Mouse (Mus musculus) liver, postnatal 0 days (tissue): ENCODE results near the gene Pdpn. TPM values are rescaled to one million over a fixed set of nuclear protein-coding genes. Genes with fewer than 3 reads are reported as not detected.

ENCODE experiments used
- ATAC-seq: fragments of 200-750 bp; cut with Nextera tagmentation; 2 replicates; pipeline ENCODE4 v1.8.0; 2017; ENCODE audit warnings: mild to moderate bottlenecking, moderate library complexity
- DNase-seq: peaks from one replicate; pipeline ENCODE4 v3.0.0-alpha.2; 2016
- H3K27ac ChIP-seq: fragments of 300-500 bp; sonication (generic); 2 replicates; pipeline ENCODE4 v1.5.1; 2014; ENCODE audit warnings: antibody characterized with exemption, moderate library complexity, mild to moderate bottlenecking, low read depth
- H3K27me3 ChIP-seq: fragments of 300-500 bp; sonication (generic); 2 replicates; pipeline ENCODE4 v1.6.1; 2014; ENCODE audit warnings: low read length, control low read depth, mixed read lengths; ENCODE audit not compliant: insufficient read depth
- H3K36me3 ChIP-seq: fragments of 300-500 bp; sonication (generic); replicated peaks from 2 replicates; pipeline ENCODE4 v1.6.1; 2014; ENCODE audit warnings: mild to moderate bottlenecking, control low read depth, low read length, moderate library complexity, mixed read lengths; ENCODE audit not compliant: insufficient read depth
- H3K4me1 ChIP-seq: fragments of 300-500 bp; sonication (generic); 2 replicates; pipeline ENCODE4 v1.6.1; 2014; ENCODE audit warnings: antibody characterized with exemption, mild to moderate bottlenecking, control low read depth; ENCODE audit not compliant: insufficient read depth
- H3K4me2 ChIP-seq: fragments of 300-500 bp; sonication (generic); 2 replicates; pipeline ENCODE4 v1.6.1; 2014; ENCODE audit warnings: low read depth, mild to moderate bottlenecking, low read length, moderate library complexity, mixed read lengths
- H3K4me3 ChIP-seq: fragments of 300-500 bp; sonication (generic); 2 replicates; pipeline ENCODE4 v1.5.1; 2014; ENCODE audit warnings: low read depth, low read length
- H3K9ac ChIP-seq: fragments of 300-500 bp; sonication (generic); replicated peaks from 2 replicates; pipeline ENCODE4 v1.6.1; 2014; ENCODE audit warnings: mild to moderate bottlenecking, moderate library complexity
- H3K9me3 ChIP-seq: fragments of 300-500 bp; sonication (generic); 2 replicates; pipeline ENCODE4 v1.6.1; 2016; ENCODE audit warnings: mild to moderate bottlenecking, control low read depth, low read length, mixed read lengths
- CTCF ChIP-seq: sonication (generic); IDR thresholded peaks from 2 replicates; pipeline ENCODE4 v1.5.1; 2016; ENCODE audit warnings: antibody characterized with exemption, low read depth
- EP300 ChIP-seq: IDR thresholded peaks from 2 replicates; pipeline ENCODE4 v1.6.1; 2016; ENCODE audit warnings: antibody characterized with exemption, low read depth, mild to moderate bottlenecking
- WGBS: fragments of 180-500 bp; shearing (Covaris S2); extraction: QIAGEN DNeasy Blood & Tissue Kit; methylation state at CpG from one replicate; pipeline ENCODE4 v1.1.7; 2014; ENCODE audit not compliant: insufficient replicate concordance; 5-methylcytosine and 5-hydroxymethylcytosine counted together
- polyA plus RNA-seq: library from polyadenylated mRNA; unstranded; fragments of >200 nt; fragmentation: Nextera tagmentation; extraction: Ambion mirVana; gene quantifications from 2 replicates; pipeline ENCODE4 v1.2.1, GENCODE M21; 2015

The Pdpn gene
- polyA plus RNA-seq, 1 experiment from 2014 or later, result 1.6 TPM

GRCm38 (mm10) chr4:143258517-143258916, 40.8 kb downstream of the Pdpn start:
- TF ChIP-seq EP300 (no peak), CTCF (peak; percentile 69)
- no peaks in the 10 kb centered on the region for H3K36me3 ChIP-seq
- H3K4me2 ChIP-seq, result 0 out of 2 replicates have a peak overlapping the region, but pooled peaks have one; percentile 27
- ATAC-seq, result no peak
- peaks cover 3% of the 10 kb centered on the region; the same call in 1 of the 2 replicates for H3K4me1 ChIP-seq
- WGBS, result 30% methylated on average over 19 of the region's 19 CpGs
- no peaks in the 10 kb centered on the region for H3K27me3 ChIP-seq
- no peaks in the 10 kb centered on the region for H3K9me3 ChIP-seq
- H3K4me3 ChIP-seq, result 0 out of 2 replicates have a peak overlapping the region, but pooled peaks have one; percentile 3
- peak; percentile 77 for DNase-seq
- H3K9ac ChIP-seq, result no peak overlapping the region
- H3K27ac ChIP-seq, result no peak overlapping the region

GRCm38 (mm10) chr4:143257971-143258370, 41.4 kb downstream of the Pdpn start:
- TF ChIP-seq EP300, result no peak
- ATAC-seq (no peak), DNase-seq (no peak)
- WGBS, result 36% methylated on average over 6 of the region's 6 CpGs
- Histone ChIP-seq H3K4me3 (no peak overlapping the region), H3K9ac (no peak overlapping the region), H3K27me3 (no peaks in the 10 kb centered on the region), H3K4me2 (no peak overlapping the region), H3K4me1 (peaks cover 3% of the 10 kb centered on the region; the same call in 1 of the 2 replicates), H3K27ac (no peak overlapping the region), H3K9me3 (no peaks in the 10 kb centered on the region), H3K36me3 (no peaks in the 10 kb centered on the region)

- DNase-seq (no peak), ATAC-seq (no peak)
- H3K9me3 ChIP-seq, result no peaks in the 10 kb centered on the region
- H3K27me3 ChIP-seq, result no peaks in the 10 kb centered on the region
- no peak overlapping the region for H3K4me2 ChIP-seq
- 75% methylated on average over 8 of the region's 8 CpGs for WGBS
- no peak overlapping the region for H3K9ac ChIP-seq
- no peaks in the 10 kb centered on the region for H3K36me3 ChIP-seq
- TF ChIP-seq CTCF, result no peak
- TF ChIP-seq EP300, result no peak
- H3K27ac ChIP-seq, result no peak overlapping the region
- H3K4me3 ChIP-seq, result no peak overlapping the region
- H3K4me1 ChIP-seq, result peaks cover 3% of the 10 kb centered on the region; the same call in 1 of the 2 replicates
Measured at GRCm38 (mm10) chr4:143255541-143255940, 43.8 kb downstream of the Pdpn start.

- H3K27ac ChIP-seq, result no peak overlapping the region
Measured at GRCm38 (mm10) chr4:143253356-143253755, 46.0 kb downstream of the Pdpn start.

GRCm38 (mm10) chr4:143248050-143248449, 51.3 kb downstream of the Pdpn start:
- Histone ChIP-seq H3K9me3 (no peaks in the 10 kb centered on the region), H3K9ac (no peak overlapping the region), H3K4me1 (no peaks in the 10 kb centered on the region), H3K4me3 (no peak overlapping the region), H3K27ac (no peak overlapping the region), H3K27me3 (no peaks in the 10 kb centered on the region), H3K36me3 (no peaks in the 10 kb centered on the region), H3K4me2 (no peak overlapping the region)
- WGBS, result 75% methylated on average over 5 of the region's 5 CpGs
- no peak for ATAC-seq
- peak; percentile 49 for DNase-seq
- no peak for TF ChIP-seq EP300
- TF ChIP-seq CTCF, result peak; percentile 70

More at GRCm38 (mm10) chr4:143253356-143253755, 46.0 kb downstream of the Pdpn start:
- H3K4me1 ChIP-seq, result no peaks in the 10 kb centered on the region
- no peak overlapping the region for H3K4me2 ChIP-seq
- no peaks in the 10 kb centered on the region for H3K27me3 ChIP-seq
- H3K9ac ChIP-seq, result no peak overlapping the region
- TF ChIP-seq CTCF, result no peak
- TF ChIP-seq EP300, result no peak
- no peak for ATAC-seq
- H3K36me3 ChIP-seq, result no peaks in the 10 kb centered on the region
- no peak for DNase-seq
- no peaks in the 10 kb centered on the region for H3K9me3 ChIP-seq
- no peak overlapping the region for H3K4me3 ChIP-seq
- WGBS, result 82% methylated on average over 1 of the region's 1 CpGs

GRCm38 (mm10) chr4:143241294-143241693, 58.1 kb downstream of the Pdpn start:
- no peak overlapping the region for H3K9ac ChIP-seq
- no peaks in the 10 kb centered on the region for H3K9me3 ChIP-seq
- H3K4me3 ChIP-seq, result no peak overlapping the region
- no peak overlapping the region for H3K4me2 ChIP-seq
- 71% methylated on average over 8 of the region's 9 CpGs for WGBS
- no peaks in the 10 kb centered on the region for H3K36me3 ChIP-seq
- no peak for ATAC-seq
- H3K27ac ChIP-seq, result no peak overlapping the region
- H3K4me1 ChIP-seq, result no peaks in the 10 kb centered on the region
- TF ChIP-seq EP300, result no peak
- TF ChIP-seq CTCF, result no peak
- no peak for DNase-seq
- no peaks in the 10 kb centered on the region for H3K27me3 ChIP-seq
